Mouse (Mus musculus) C2C12 (cell line): ENCODE results near the gene Shisal1.

Experiments used
- CTCF ChIP-seq: IDR thresholded peaks from one replicate; pipeline ENCODE4 v1.5.1; 2011; ENCODE audit not compliant: control insufficient read depth, insufficient read depth, insufficient read length
- MYOG ChIP-seq: IDR thresholded peaks from one replicate; pipeline ENCODE4 v1.6.1; 2011; ENCODE audit not compliant: control insufficient read depth, insufficient read length; ENCODE audit errors: extremely low read depth

GRCm38 (mm10) chr15:84380181-84380580 is 66.7 kb downstream of the Shisal1 start:
- TF ChIP-seq CTCF, result no peak
- no peak for TF ChIP-seq MYOG
